Mouse (Mus musculus) heart, adult 9 months (tissue): ENCODE results near the gene Hcrtr2.

Experiments
- DNase-seq, 2 experiments: peaks; one replicate each; pipeline ENCODE4 v3.0.0; 2022; ENCODE audit warnings: low spot score in 2 of 2

Hcrtr2 gene

DNA sequence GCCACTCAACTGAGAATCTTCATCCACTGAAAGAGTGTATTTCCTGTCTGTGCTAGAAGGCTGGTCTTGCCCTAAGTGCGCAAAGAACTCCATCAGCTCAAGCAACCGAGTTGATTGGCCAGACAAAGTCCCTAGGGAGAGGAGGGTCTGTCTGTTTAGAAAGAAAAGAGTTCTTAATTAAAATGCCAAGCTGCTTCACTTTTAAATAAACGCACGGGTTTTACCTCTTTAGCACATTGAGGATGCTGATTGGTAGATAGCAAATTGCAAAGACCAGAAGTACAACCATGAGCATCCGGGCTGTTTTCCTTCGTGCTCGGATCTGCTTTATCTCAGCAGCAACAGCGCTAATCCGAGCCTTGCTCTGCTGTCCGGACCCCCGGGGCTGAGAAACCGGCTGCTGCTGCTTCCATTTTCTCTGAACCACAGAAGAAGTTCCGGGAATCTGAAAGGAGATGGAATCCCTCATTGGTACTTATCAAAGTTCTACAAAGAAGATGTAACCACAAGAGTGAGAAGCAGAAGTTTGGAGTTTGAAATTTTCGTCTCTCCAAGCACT is 87.6 kb downstream of the Hcrtr2 start:
- DNase-seq: peak in 1 of 2 experiments; percentile 2

GRCm38 (mm10) chr9:76234899-76235298 is 88.8 kb downstream of the Hcrtr2 start:
- no peak for DNase-seq

- no peak for DNase-seq
These were observed 93.3 kb downstream of the Hcrtr2 start for GRCm38 (mm10) chr9:76230400-76230799.

DNA sequence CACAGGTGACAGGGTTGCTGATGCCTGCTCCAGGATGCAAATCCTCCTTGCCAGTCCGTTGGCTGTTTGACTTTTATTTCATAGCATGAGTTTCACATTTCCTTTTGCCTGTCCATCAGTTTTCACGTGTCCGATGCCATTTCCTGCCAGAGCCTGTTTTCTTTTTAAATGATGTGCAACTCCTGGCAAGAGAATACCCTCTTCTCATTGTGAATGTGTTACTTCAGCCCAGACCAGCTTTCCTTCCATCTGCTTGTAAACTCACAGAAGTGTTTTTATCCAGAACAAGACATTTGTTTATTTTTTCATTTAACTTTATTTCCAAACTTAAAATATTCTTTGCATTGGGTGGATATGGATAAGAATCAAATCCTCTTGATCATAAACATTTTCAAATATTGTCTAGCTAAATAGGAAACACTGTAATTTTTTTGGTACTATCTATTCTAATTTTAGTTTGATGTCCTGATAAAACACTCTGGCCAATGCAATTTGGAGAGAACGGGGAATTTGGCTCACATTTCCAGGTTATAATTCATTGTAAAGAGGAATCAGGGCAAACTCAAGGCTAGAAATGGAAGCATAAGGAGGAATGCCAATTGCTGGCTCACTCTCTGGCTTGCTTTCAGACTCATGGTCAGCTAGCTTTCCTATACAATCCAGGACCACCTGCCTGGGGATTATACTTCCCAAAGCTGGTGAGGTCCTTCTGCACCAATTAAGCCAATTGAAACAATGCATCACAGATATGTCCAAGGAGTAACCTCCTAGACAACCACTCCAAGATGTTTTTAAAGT is 106.3 kb downstream of the Hcrtr2 start:
- DNase-seq: no peak

DNA sequence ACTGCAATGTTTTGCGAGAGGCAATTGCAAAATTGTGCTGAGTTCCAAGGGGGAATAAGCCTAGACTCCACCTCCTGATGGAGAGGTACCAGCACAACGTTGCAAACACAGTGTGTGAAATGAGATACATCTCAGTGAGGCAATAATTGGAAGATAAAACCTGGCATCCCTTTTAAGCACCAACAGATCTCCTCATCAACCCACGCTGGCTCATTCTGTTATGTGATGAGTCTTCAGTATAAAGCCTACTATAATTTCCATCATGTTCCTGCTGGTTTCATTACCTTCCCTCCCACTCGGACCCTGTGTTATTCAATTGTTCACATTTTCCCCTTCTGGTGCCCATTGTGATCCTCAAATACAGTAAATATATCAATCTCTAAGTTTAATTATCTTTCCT is 109.0 kb downstream of the Hcrtr2 start:
- no peak for DNase-seq

DNA sequence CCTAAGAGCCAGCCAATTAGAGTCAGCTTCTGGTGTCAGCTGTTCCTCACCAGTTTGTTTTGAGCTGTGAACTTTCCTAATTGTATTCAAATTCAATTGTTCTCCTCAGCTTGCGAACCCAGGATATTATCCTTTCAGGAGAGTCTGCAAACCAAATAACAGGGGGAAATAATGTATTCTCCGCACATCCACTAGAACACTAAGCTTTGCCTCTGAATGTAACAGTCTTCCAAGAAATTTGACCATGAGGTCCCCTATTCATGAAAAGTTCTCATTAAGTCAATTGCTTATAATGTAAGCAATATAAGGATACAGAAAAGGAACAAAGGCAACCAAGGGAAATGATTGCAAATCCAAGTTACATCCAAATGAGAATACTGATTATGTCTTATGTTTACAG is 110.1 kb downstream of the Hcrtr2 start, which contains the start of gene Gfral:
TSS of gene Gfral (minus strand) at position 101 of the 400 bp plus-strand sequence.
- no peak for DNase-seq

GRCm38 (mm10) chr9:76196917-76197316 is 126.7 kb downstream of the Hcrtr2 start:
- DNase-seq: no peak

DNA sequence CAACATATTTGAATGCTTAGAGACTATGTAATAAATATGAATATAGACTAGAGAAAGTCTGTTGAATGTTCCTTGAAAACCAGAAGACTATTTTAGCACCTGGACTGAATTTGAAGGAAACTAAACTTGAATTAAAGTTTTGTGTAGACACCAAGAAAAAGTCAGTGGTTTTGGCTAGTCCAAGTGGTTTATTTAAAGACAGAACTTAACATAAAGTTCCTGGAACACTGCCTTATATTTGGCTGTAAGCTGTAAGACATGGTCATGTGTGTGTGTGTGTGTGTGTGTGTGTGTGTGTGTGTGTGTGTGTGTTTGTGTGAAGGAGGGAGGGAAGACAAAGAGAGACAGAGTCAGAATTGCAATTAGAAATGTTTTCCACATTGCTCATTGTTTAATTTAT is 144.4 kb downstream of the Hcrtr2 start:
- DNase-seq: no peak
